10 mouse cellular contexts compared by ENCODE assay signal in the genomic region with DNA sequence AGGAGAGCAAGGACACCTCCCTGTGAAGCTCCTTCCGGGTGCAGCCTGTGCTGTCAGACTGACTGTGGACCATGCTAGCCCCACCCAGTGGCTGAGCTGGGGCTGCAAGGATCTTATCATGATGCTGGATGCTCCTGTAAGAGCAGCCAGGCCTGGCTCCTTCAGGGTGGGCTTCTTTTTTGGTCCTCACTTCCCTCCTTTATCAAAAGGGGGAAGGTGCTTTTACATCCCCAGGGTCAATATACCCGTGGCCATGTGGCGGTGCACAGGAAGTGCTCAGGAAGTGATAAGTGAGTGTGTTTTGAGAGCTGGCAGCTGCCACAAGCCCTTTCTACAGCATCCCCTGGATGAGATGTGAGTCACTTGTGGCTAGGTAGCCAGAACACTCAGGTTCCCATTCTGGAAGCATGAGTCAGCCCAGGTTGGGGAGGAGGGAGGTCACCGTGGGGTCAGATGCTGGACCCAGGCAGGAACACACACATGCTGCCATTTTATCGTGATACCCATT. TPM values are rescaled to one million over a fixed set of nuclear protein-coding genes. Genes with fewer than 3 reads are reported as not detected.
DNase-seq lines count a peak whose midpoint lies in the region; ATAC-seq and TF ChIP-seq lines count a peak whose summit lies in the region.
"Had no signal": no experiment of that assay in that cellular context is flagged by ENCODE, and none has a peak within 500 bp of the region (broad histone marks: within the 10 kb centered on the region; RNA-seq: fewer than 3 reads in every experiment).

No protein-coding gene starts in this region.

- intact Hi-C loops in left cerebral cortex, adult 2 months (cut with DNase I), result no loop called here

- TF ChIP-seq RAD21 in MEL (IDR thresholded peaks at IDR 0.05; ENCODE audit: low read depth, low read length), result no peak

- TF ChIP-seq POLR2A in MEL (IDR thresholded peaks at IDR 0.05; ENCODE audit: control insufficient read depth in 1 of 2, insufficient read depth in 1 of 2, low read depth in 1 of 2, low read length in 2 of 2, poor library complexity in 1 of 2), result no peak

- TF ChIP-seq CTCF in left cerebral cortex, adult 2 months (IDR thresholded peaks at IDR 0.05), result peak; percentile 51
- TF ChIP-seq CTCF in MEL (IDR thresholded peaks at IDR 0.05 in 2 of 3, conservative IDR thresholded peaks at IDR 0.05 in 1 of 3; ENCODE audit: control insufficient read depth in 1 of 3, insufficient read depth in 1 of 3, low read depth in 2 of 3, low read length in 3 of 3, poor library complexity in 1 of 3, severe bottlenecking in 1 of 3), result peak in 2 of 3 experiments; percentile 27 to 39; a peak in 5 of 6 replicates

- H3K9me3 ChIP-seq in MEL (replicated peaks; ENCODE audit: insufficient read depth, low read length), result no peaks in the 10 kb centered on the region

- peak; percentile 59 for ATAC-seq in granulocyte monocyte progenitor cell, adult 5-6 weeks (replicated peaks; ENCODE audit: poor library complexity, severe bottlenecking)
- peak; percentile 9; the same call in 1 of the 2 replicates for ATAC-seq in monocyte, adult 5-6 weeks (replicated peaks; ENCODE audit: insufficient number of reproducible peaks, low FRiP score, low TSS enrichment, poor library complexity, severe bottlenecking)
- no peak for ATAC-seq in cerebellum, adult (ENCODE audit: insufficient number of reproducible peaks, low FRiP score, low TSS enrichment)

- H3K4me1 ChIP-seq in MEL (ENCODE audit: control insufficient read depth in 1 of 2, insufficient read depth in 2 of 2, low read length in 2 of 2), result no peaks in the 10 kb centered on the region

- peaks cover 0 to 2% of the 10 kb centered on the region in 2 experiments; a peak in 1 of 4 replicates for H3K27me3 ChIP-seq in MEL (ENCODE audit: control insufficient read depth in 1 of 2, insufficient read depth in 2 of 2, low read length in 2 of 2)

- no peak for DNase-seq in left cerebral cortex, adult 2 months (ENCODE audit: extremely low spot score in 1 of 2, low spot score in 2 of 2)
- no peak for DNase-seq in left cerebral cortex, adult 9 months (ENCODE audit: low spot score in 2 of 2)
- DNase-seq in MEL (ENCODE audit: low read depth, low spot score), result peak; percentile 36
- no peak for DNase-seq in layer of hippocampus, adult 18-20 months (ENCODE audit: low spot score in 2 of 2)
- no peak for DNase-seq in embryo, embryonic 10.5 days (ENCODE audit: low spot score)

- no peak overlapping the region for H3K4me3 ChIP-seq in left cerebral cortex, adult 2 months
- no peak overlapping the region for H3K4me3 ChIP-seq in MEL (ENCODE audit: control insufficient read depth in 1 of 2, insufficient read depth in 1 of 2, low read depth in 2 of 2, low read length in 2 of 2)
- H3K4me3 ChIP-seq: erythroblast, embryonic 14.5 days had no signal

- no peak overlapping the region for H3K9ac ChIP-seq in MEL (ENCODE audit: control insufficient read depth, low read depth, low read length, poor library complexity, severe bottlenecking)

- no peak overlapping the region for H3K27ac ChIP-seq in left cerebral cortex, adult 2 months
- no peak overlapping the region for H3K27ac ChIP-seq in MEL (ENCODE audit: control insufficient read depth, low read depth, low read length)
- H3K27ac ChIP-seq: macrophage had no signal

- no peak for TF ChIP-seq EP300 in MEL (IDR thresholded peaks at IDR 0.05; ENCODE audit: low read depth in 1 of 2, low read length in 2 of 2)

- H3K79me2 ChIP-seq in MEL (ENCODE audit: control insufficient read depth, insufficient read depth, low read length, poor library complexity), result no peaks in the 10 kb centered on the region

- no peaks in the 10 kb centered on the region for H3K36me3 ChIP-seq in MEL (ENCODE audit: control insufficient read depth in 1 of 2, insufficient read depth in 2 of 2, low read length in 2 of 2)

TF ChIP-seq in MEL, 35 proteins besides CTCF, POLR2A, EP300 and RAD21:
- TF ChIP-seq TAL1 (IDR thresholded peaks at IDR 0.05; ENCODE audit: low read length) (0 out of 2 replicates have a peak, but pooled peaks have one; percentile 4), POLR2AphosphoS5 (IDR thresholded peaks at IDR 0.05; ENCODE audit: borderline replicate concordance, low read depth, low read length) (no peak)
TF ChIP-seq in MEL: peak in this region for 1.

RNA-seq across cellular contexts. Expression of gene Krt80, which starts 18.1 kb away (rescaled TPM):
- total RNA-seq in left cerebral cortex, adult 2 months (2021), result 1 to 10 TPM; 2.9 to 3.9 TPM
- not detected in 2 replicates for total RNA-seq in MEL (2012; rRNA removed)
- not detected for polyA plus RNA-seq in MEL (2012; ENCODE audit: insufficient read depth in 1 of 2, insufficient read length in 2 of 2, low read depth in 1 of 2, low replicate concordance in 2 of 2, missing spikeins in 1 of 2)
- 3.2 and 4.2 TPM in 2 replicates for total RNA-seq in granulocyte monocyte progenitor cell, adult 5-6 weeks (2014; fragmentation: Nextera tagmentation)
- total RNA-seq in granulocyte monocyte progenitor cell, adult 5-6 weeks (2017), result 1.2 and 1.3 TPM in 2 replicates
- 124 to 181 TPM (median 163 TPM) in 3 replicates for total RNA-seq in monocyte, adult 5-6 weeks (2017)
- under 1 TPM; 0.25 to 0.40 TPM for total RNA-seq in layer of hippocampus, adult 18-20 months (2021)
- polyA plus RNA-seq: erythroblast, embryonic 14.5 days had no signal

RNA-seq across cellular contexts. Expression of gene Krt7, which starts 22.8 kb away (rescaled TPM):
- total RNA-seq in left cerebral cortex, adult 2 months (2021), result under 1 TPM; 0.09 to 0.48 TPM
- 0.04 TPM in 1 of 2 replicates, not detected in the other for total RNA-seq in MEL (2012; rRNA removed)
- polyA plus RNA-seq in MEL (2012; ENCODE audit: insufficient read depth in 1 of 2, insufficient read length in 2 of 2, low read depth in 1 of 2, low replicate concordance in 2 of 2, missing spikeins in 1 of 2), result under 1 TPM in 1 of 2 experiments, not detected in 1; 0.03 TPM
- 0.21 and 0.67 TPM in 2 replicates for total RNA-seq in granulocyte monocyte progenitor cell, adult 5-6 weeks (2014; fragmentation: Nextera tagmentation)
- 0.39 TPM in 1 of 2 replicates, not detected in the other for total RNA-seq in granulocyte monocyte progenitor cell, adult 5-6 weeks (2017)
- 3.0 to 8.2 TPM (median 4.9 TPM) in 3 replicates for total RNA-seq in monocyte, adult 5-6 weeks (2017)
- not detected for total RNA-seq in layer of hippocampus, adult 18-20 months (2021)
- polyA plus RNA-seq: erythroblast, embryonic 14.5 days; macrophage had no signal

RNA-seq across cellular contexts. Expression of gene Krt87, which starts 50.5 kb away (rescaled TPM):
- under 1 TPM in 1 of 2 experiments, not detected in 1; 0.14 TPM for total RNA-seq in left cerebral cortex, adult 2 months (2021)
- total RNA-seq in MEL (2012; rRNA removed), result not detected in 2 replicates
- not detected for polyA plus RNA-seq in MEL (2012; ENCODE audit: insufficient read depth in 1 of 2, insufficient read length in 2 of 2, low read depth in 1 of 2, low replicate concordance in 2 of 2, missing spikeins in 1 of 2)
- not detected in 2 replicates for total RNA-seq in granulocyte monocyte progenitor cell, adult 5-6 weeks (2014; fragmentation: Nextera tagmentation)
- not detected in 2 replicates for total RNA-seq in granulocyte monocyte progenitor cell, adult 5-6 weeks (2017)
- total RNA-seq in monocyte, adult 5-6 weeks (2017), result not detected in 3 replicates
- total RNA-seq in layer of hippocampus, adult 18-20 months (2021), result under 1 TPM; 0.18 to 0.40 TPM
- polyA plus RNA-seq: erythroblast, embryonic 14.5 days; macrophage had no signal

RNA-seq across cellular contexts. Expression of gene Krt88, which starts 59.5 kb away (rescaled TPM):
- total RNA-seq in left cerebral cortex, adult 2 months (2021), result not detected
- total RNA-seq in MEL (2012; rRNA removed), result not detected in 2 replicates
- not detected for polyA plus RNA-seq in MEL (2012; ENCODE audit: insufficient read depth in 1 of 2, insufficient read length in 2 of 2, low read depth in 1 of 2, low replicate concordance in 2 of 2, missing spikeins in 1 of 2)
- total RNA-seq in granulocyte monocyte progenitor cell, adult 5-6 weeks (2014; fragmentation: Nextera tagmentation), result not detected in 2 replicates
- not detected in 2 replicates for total RNA-seq in granulocyte monocyte progenitor cell, adult 5-6 weeks (2017)
- total RNA-seq in monocyte, adult 5-6 weeks (2017), result not detected in 3 replicates
- total RNA-seq in layer of hippocampus, adult 18-20 months (2021), result not detected
- polyA plus RNA-seq: erythroblast, embryonic 14.5 days; macrophage had no signal

Comparison
In these comparisons a context has a peak if more than half of its experiments do, and no peak if none do; other contexts are left out.
1. RNA of gene Krt80, which starts 18.1 kb away (total RNA-seq): 124 to 181 TPM in monocyte, adult 5-6 weeks; 2.9 to 3.9 TPM in left cerebral cortex, adult 2 months, 1.2 to 4.2 TPM in granulocyte monocyte progenitor cell, adult 5-6 weeks, 0.25 to 0.40 TPM in layer of hippocampus, adult 18-20 months and not detected in MEL; every median in the first group is over 10 times any median in the second.